Mouse (Mus musculus): ENCODE data around the gene Klhl36.

Klhl36 gene

GRCm38 (mm10) chr8:119861706-119862389 lies at the start of gene Klhl36:
Gene Klhl36 (plus strand): TSS chr8:119862266.
- DNase-seq: peak; percentile 97

- DNase-seq: no peak
Measured at GRCm38 (mm10) chr8:119812650-119813431, 49.2 kb upstream of the Klhl36 start.

GRCm38 (mm10) chr8:119816219-119816618 lies 45.8 kb upstream of the Klhl36 start:
- DNase-seq: no peak

- no peak for DNase-seq
Measured at GRCm38 (mm10) chr8:119817446-119817845, 44.6 kb upstream of the Klhl36 start.

- DNase-seq: peak; percentile 75
Measured at GRCm38 (mm10) chr8:119819316-119819715, 42.8 kb upstream of the Klhl36 start.

- DNase-seq: no peak
Measured at GRCm38 (mm10) chr8:119819976-119820375, 42.1 kb upstream of the Klhl36 start.

GRCm38 (mm10) chr8:119821691-119822090 lies 40.4 kb upstream of the Klhl36 start:
- DNase-seq: no peak

- no peak for DNase-seq
Measured at GRCm38 (mm10) chr8:119823278-119823677, 38.8 kb upstream of the Klhl36 start.

- DNase-seq: peak; percentile 67
Measured at GRCm38 (mm10) chr8:119824100-119824499, 38.0 kb upstream of the Klhl36 start.

- no peak for DNase-seq
Measured at GRCm38 (mm10) chr8:119824809-119825273, 37.2 kb upstream of the Klhl36 start.

- no peak for DNase-seq
Measured at GRCm38 (mm10) chr8:119825950-119826730, 35.9 kb upstream of the Klhl36 start.

- DNase-seq: no peak
Measured at GRCm38 (mm10) chr8:119826982-119827381, 35.1 kb upstream of the Klhl36 start.

- DNase-seq: no peak
Measured at GRCm38 (mm10) chr8:119827721-119828153, 34.3 kb upstream of the Klhl36 start.

- no peak for DNase-seq
Measured at GRCm38 (mm10) chr8:119829015-119829414, 33.1 kb upstream of the Klhl36 start.

GRCm38 (mm10) chr8:119829420-119829819 lies 32.6 kb upstream of the Klhl36 start:
- no peak for DNase-seq

- DNase-seq: peak; percentile 66
Measured at GRCm38 (mm10) chr8:119829870-119830580, 32.0 kb upstream of the Klhl36 start.

GRCm38 (mm10) chr8:119830589-119830988 lies 31.5 kb upstream of the Klhl36 start:
- DNase-seq: no peak

- DNase-seq: peak; percentile 78
Measured at GRCm38 (mm10) chr8:119831336-119831995, 30.6 kb upstream of the Klhl36 start.

GRCm38 (mm10) chr8:119832101-119832617 lies 29.9 kb upstream of the Klhl36 start:
- no peak for DNase-seq

GRCm38 (mm10) chr8:119832931-119833330 lies 29.1 kb upstream of the Klhl36 start:
- DNase-seq: peak; percentile 39

GRCm38 (mm10) chr8:119834676-119835075 lies 27.4 kb upstream of the Klhl36 start:
- no peak for DNase-seq

GRCm38 (mm10) chr8:119835270-119835669 lies 26.8 kb upstream of the Klhl36 start:
- peak; percentile 65 for DNase-seq
